Mouse (Mus musculus): ENCODE results near the gene Gchfr.

DNA sequence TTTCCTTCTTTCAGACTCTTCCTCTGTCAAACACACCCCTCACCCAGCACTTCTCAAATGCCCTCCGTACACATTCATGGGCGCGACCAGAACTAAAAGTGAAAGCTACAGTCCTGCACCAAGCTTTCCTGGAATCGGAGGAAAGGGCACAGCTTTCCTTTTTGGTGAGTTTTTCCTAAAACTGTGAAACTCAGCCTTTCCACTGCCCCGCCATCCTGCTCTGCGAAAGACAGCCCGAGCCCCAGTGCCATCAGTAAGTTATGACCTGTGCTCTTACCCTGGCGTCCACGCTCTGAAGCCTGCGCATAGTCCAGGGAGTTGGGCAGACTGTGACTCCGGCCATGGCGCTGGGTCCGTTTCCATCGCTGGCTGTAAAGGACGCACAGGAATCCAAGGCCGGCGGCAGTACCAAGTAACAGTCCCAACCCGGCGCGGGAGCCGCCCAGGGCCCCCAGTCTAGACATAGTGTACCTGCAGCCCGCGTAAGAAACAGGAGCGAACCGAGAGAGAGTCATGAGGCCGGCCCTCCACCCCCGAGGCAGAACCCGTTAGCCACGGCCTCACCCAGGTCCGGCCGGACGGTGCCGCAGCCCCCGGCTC lies 11.4 kb upstream of the Gchfr start:
- TF ChIP-seq CTCF (conservative IDR thresholded peaks at IDR 0.05; ENCODE audit: low read length) (no peak), NANOG (IDR thresholded peaks at IDR 0.05; ENCODE audit: borderline replicate concordance, low read length) (no peak)

Measured in E14TG2a.4 (cell line).